Mouse (Mus musculus) spleen, adult 12 weeks (tissue): ENCODE data around the gene Tmem38b.

Experiments used
- DNase-seq: peaks from one replicate; pipeline ENCODE4 v3.0.0; 2022; ENCODE audit warnings: low spot score

Gene Tmem38b

GRCm38 (mm10) chr4:53884351-53885245 lies 58.8 kb downstream of the Tmem38b start:
- DNase-seq, result no peak

- no peak for DNase-seq
These were observed 60.7 kb downstream of the Tmem38b start for GRCm38 (mm10) chr4:53886342-53887088.

GRCm38 (mm10) chr4:53895335-53895734 lies 69.5 kb downstream of the Tmem38b start:
- no peak for DNase-seq

- no peak for DNase-seq
These were observed 70.4 kb downstream of the Tmem38b start for GRCm38 (mm10) chr4:53896150-53896833.

GRCm38 (mm10) chr4:53900386-53900971 lies 74.6 kb downstream of the Tmem38b start:
- no peak for DNase-seq

GRCm38 (mm10) chr4:53904335-53904734 lies 78.5 kb downstream of the Tmem38b start:
- DNase-seq, result no peak

DNA sequence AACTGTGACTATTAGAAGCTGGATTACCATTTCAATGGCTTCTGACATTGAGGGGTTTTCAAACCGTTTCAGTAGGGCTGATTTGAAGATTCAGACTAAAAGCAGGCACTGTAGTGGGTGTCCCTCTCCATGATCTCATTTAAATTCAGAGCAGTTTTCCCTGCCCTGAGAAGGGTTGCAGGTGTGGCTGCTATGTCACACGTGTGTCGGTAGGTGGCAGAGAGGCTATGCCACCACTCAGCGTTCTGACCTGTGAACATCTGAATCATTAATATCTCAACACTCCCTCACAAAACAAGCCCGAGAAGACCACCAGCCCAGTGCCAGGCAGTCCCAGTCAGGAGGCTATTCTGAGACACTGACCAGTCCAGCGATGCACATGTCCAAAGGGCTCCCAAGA lies 79.7 kb downstream of the Tmem38b start:
- DNase-seq, result no peak

- no peak for DNase-seq
These were observed 81.2 kb downstream of the Tmem38b start for GRCm38 (mm10) chr4:53907071-53907470.
